Mouse (Mus musculus): Measurements from ENCODE around the gene Slpi. TPM values are rescaled to one million over a fixed set of nuclear protein-coding genes. Genes with fewer than 3 reads are reported as not detected.

Slpi gene
- total and polyA plus RNA-seq, 3 experiments: not detected

GRCm38 (mm10) chr2:164372408-164373053, 16.4 kb downstream of the Slpi start:
- Histone ChIP-seq H3K4me1 (ENCODE audit: control insufficient read depth in 1 of 2, insufficient read depth in 2 of 2, low read length in 2 of 2) (no peaks in the 10 kb centered on the region), H3K4me3 (ENCODE audit: control insufficient read depth in 1 of 2, insufficient read depth in 1 of 2, low read depth in 2 of 2, low read length in 2 of 2) (no peak overlapping the region), H3K79me2 (ENCODE audit: control insufficient read depth, insufficient read depth, low read length, poor library complexity) (no peaks in the 10 kb centered on the region), H3K27ac (ENCODE audit: control insufficient read depth, low read depth, low read length) (no peak overlapping the region), H3K27me3 (ENCODE audit: control insufficient read depth in 1 of 2, insufficient read depth in 2 of 2, low read length in 2 of 2) (peaks cover 3 to 6% of the 10 kb centered on the region in 2 experiments; a peak in 3 of 4 replicates), H3K9me3 (replicated peaks; ENCODE audit: insufficient read depth, low read length) (no peaks in the 10 kb centered on the region), H3K36me3 (ENCODE audit: control insufficient read depth in 1 of 2, insufficient read depth in 2 of 2, low read length in 2 of 2) (no peaks in the 10 kb centered on the region), H3K9ac (ENCODE audit: control insufficient read depth, low read depth, low read length, poor library complexity, severe bottlenecking) (no peak overlapping the region)
- no peak for TF ChIP-seq RAD21 (IDR thresholded peaks at IDR 0.05; ENCODE audit: low read depth, low read length)
- no peak for TF ChIP-seq MAZ (IDR thresholded peaks at IDR 0.05; ENCODE audit: low read depth, low read length)
- TF ChIP-seq USF1 (IDR thresholded peaks at IDR 0.05; ENCODE audit: low read depth, low read length): no peak
- TF ChIP-seq RCOR1 (IDR thresholded peaks at IDR 0.05; ENCODE audit: low read depth, low read length): no peak
- TF ChIP-seq GABPA (IDR thresholded peaks at IDR 0.05; ENCODE audit: low read depth, low read length): no peak
- TF ChIP-seq CTCF (IDR thresholded peaks at IDR 0.05 in 2 of 3, conservative IDR thresholded peaks at IDR 0.05 in 1 of 3; ENCODE audit: control insufficient read depth in 1 of 3, insufficient read depth in 1 of 3, low read depth in 2 of 3, low read length in 3 of 3, poor library complexity in 1 of 3, severe bottlenecking in 1 of 3): no peak
- no peak for TF ChIP-seq POLR2AphosphoS5 (IDR thresholded peaks at IDR 0.05; ENCODE audit: borderline replicate concordance, low read depth, low read length)
- TF ChIP-seq JUND (IDR thresholded peaks at IDR 0.05; ENCODE audit: low read depth, low read length): no peak
- no peak for TF ChIP-seq MYC (IDR thresholded peaks at IDR 0.05; ENCODE audit: low read depth, low read length)
- no peak for TF ChIP-seq E2F4 (IDR thresholded peaks at IDR 0.05; ENCODE audit: borderline replicate concordance, low read depth, low read length)
- no peak for TF ChIP-seq UBTF (IDR thresholded peaks at IDR 0.05; ENCODE audit: borderline replicate concordance, insufficient read depth, low read depth, low read length)
- TF ChIP-seq TBP (IDR thresholded peaks at IDR 0.05; ENCODE audit: low read depth, low read length): no peak
- TF ChIP-seq ELF1 (IDR thresholded peaks at IDR 0.05; ENCODE audit: low read depth, low read length): no peak
- TF ChIP-seq MAX (IDR thresholded peaks at IDR 0.05; ENCODE audit: low read length): no peak
- no peak for TF ChIP-seq TCF12 (IDR thresholded peaks at IDR 0.05; ENCODE audit: low read depth, low read length)
- no peak for TF ChIP-seq NRF1 (IDR thresholded peaks at IDR 0.05; ENCODE audit: insufficient read depth, low read depth, low read length, poor library complexity, severe bottlenecking)
- no peak for TF ChIP-seq HCFC1 (IDR thresholded peaks at IDR 0.05; ENCODE audit: low read depth, low read length)
- DNase-seq (ENCODE audit: low read depth, low spot score): no peak

- TF ChIP-seq MXI1 (IDR thresholded peaks at IDR 0.05; ENCODE audit: low read depth, low read length) (no peak), TCF12 (IDR thresholded peaks at IDR 0.05; ENCODE audit: low read depth, low read length) (no peak), ZC3H11A (IDR thresholded peaks at IDR 0.05; ENCODE audit: low read depth, low read length) (no peak), UBTF (IDR thresholded peaks at IDR 0.05; ENCODE audit: borderline replicate concordance, insufficient read depth, low read depth, low read length) (no peak), TAL1 (IDR thresholded peaks at IDR 0.05; ENCODE audit: low read length) (no peak), NELFE (IDR thresholded peaks at IDR 0.05; ENCODE audit: low read depth, low read length) (no peak), EP300 (IDR thresholded peaks at IDR 0.05; ENCODE audit: low read depth in 1 of 2, low read length in 2 of 2) (no peak)
- Histone ChIP-seq H3K9ac (ENCODE audit: control insufficient read depth, low read depth, low read length, poor library complexity, severe bottlenecking) (no peak overlapping the region), H3K36me3 (ENCODE audit: control insufficient read depth in 1 of 2, insufficient read depth in 2 of 2, low read length in 2 of 2) (no peaks in the 10 kb centered on the region), H3K4me1 (ENCODE audit: control insufficient read depth in 1 of 2, insufficient read depth in 2 of 2, low read length in 2 of 2) (no peaks in the 10 kb centered on the region), H3K27ac (ENCODE audit: control insufficient read depth, low read depth, low read length) (no peak overlapping the region), H3K27me3 (ENCODE audit: control insufficient read depth in 1 of 2, insufficient read depth in 2 of 2, low read length in 2 of 2) (peaks cover 3 to 6% of the 10 kb centered on the region in 2 experiments; a peak in 3 of 4 replicates), H3K9me3 (replicated peaks; ENCODE audit: insufficient read depth, low read length) (no peaks in the 10 kb centered on the region), H3K79me2 (ENCODE audit: control insufficient read depth, insufficient read depth, low read length, poor library complexity) (no peaks in the 10 kb centered on the region), H3K4me3 (ENCODE audit: control insufficient read depth in 1 of 2, insufficient read depth in 1 of 2, low read depth in 2 of 2, low read length in 2 of 2) (no peak overlapping the region)
- no peak for DNase-seq (ENCODE audit: low read depth, low spot score)
Measured at GRCm38 (mm10) chr2:164371371-164371770, 17.5 kb downstream of the Slpi start.

Measured in MEL (cell line).